In the genomic region with DNA sequence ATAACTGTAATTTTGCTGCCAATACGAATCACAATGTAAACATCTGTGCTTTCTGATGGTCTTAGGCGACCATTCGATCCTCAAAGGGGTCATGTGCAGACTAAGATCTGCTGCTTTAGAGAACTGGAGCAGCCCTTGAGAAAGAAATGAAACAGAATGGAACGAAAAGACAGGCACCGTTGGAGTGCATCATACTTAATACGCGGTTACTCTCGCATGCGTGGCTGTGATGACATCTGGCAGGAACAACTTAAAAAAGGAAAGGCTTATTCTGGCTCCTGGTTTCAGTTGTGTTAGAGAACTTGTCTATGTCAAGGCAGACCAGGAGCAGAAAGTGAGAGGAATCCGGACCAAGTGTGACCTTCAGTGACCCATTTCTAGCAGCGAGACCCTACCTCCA, we compare ENCODE assay signal across 20 mouse cellular contexts. TPM values are rescaled to one million over a fixed set of nuclear protein-coding genes. Genes with fewer than 3 reads are reported as not detected.
A peak's percentile ranks its signal among the peaks of the same experiment; 100 is the strongest.
DNase-seq lines count a peak whose midpoint lies in the region; ATAC-seq and TF ChIP-seq lines count a peak whose summit lies in the region.
"Had no signal": no experiment of that assay in that cellular context is flagged by ENCODE, and none has a peak within 500 bp of the region (broad histone marks: within the 10 kb centered on the region; RNA-seq: fewer than 3 reads in every experiment).

No protein-coding gene starts in this region.

- no peak for TF ChIP-seq POLR2A in thymus, adult 2 months (IDR thresholded peaks at IDR 0.05; ENCODE audit: control insufficient read depth, extremely low read depth, insufficient read depth, low read length, poor library complexity)

- H3K27ac ChIP-seq in forebrain, embryonic 14.5 days (ENCODE audit: low read depth, low read length), result no peak overlapping the region
- no peak overlapping the region for H3K27ac ChIP-seq in forebrain, embryonic 11.5 days (ENCODE audit: low read depth, low read length)
- H3K27ac ChIP-seq in thymus, adult 2 months (ENCODE audit: control insufficient read depth, insufficient read depth, low read length), result peak overlapping the region; percentile 43
- H3K27ac ChIP-seq: heart, embryonic 10.5 days; liver, embryonic 12.5 days had no signal

- WGBS in forebrain, embryonic 14.5 days, result 86% methylated on average over 11 of the region's 11 CpGs
- WGBS in forebrain, embryonic 11.5 days, result 87% methylated on average over 11 of the region's 11 CpGs
- WGBS in thymus, adult 2 months, result 36% methylated on average over 11 of the region's 11 CpGs

- H3K27me3 ChIP-seq in forebrain, embryonic 14.5 days (replicated peaks; ENCODE audit: control insufficient read depth, insufficient read depth, low read length), result no peaks in the 10 kb centered on the region
- no peaks in the 10 kb centered on the region for H3K27me3 ChIP-seq in forebrain, embryonic 11.5 days (ENCODE audit: control insufficient read depth, insufficient read depth, low read length)
- H3K27me3 ChIP-seq in thymus, adult 2 months (ENCODE audit: control insufficient read depth, insufficient read depth, low read length), result no peaks in the 10 kb centered on the region
- H3K27me3 ChIP-seq: megakaryocyte, embryonic 14.5 days had no signal

- peak; percentile 7 for DNase-seq in forebrain, embryonic 14.5 days (ENCODE audit: low spot score)
- no peak for DNase-seq in forebrain, embryonic 11.5 days (ENCODE audit: low spot score)
- no peak for DNase-seq in thymus, adult 2 months
- no peak for DNase-seq in thymus, adult 18-20 months
- peak; percentile 13 for DNase-seq in retina, postnatal 1 day
- no peak for DNase-seq in frontal cortex, postnatal 14 days (ENCODE audit: low spot score in 2 of 2)
- no peak for DNase-seq in left cerebral cortex, adult 9 months (ENCODE audit: low spot score in 2 of 2)
- DNase-seq: adrenal gland, postnatal 10 days; cerebellum, adult 2 months; embryo, embryonic 11 days; forebrain, postnatal 0 days; kidney, adult 18-20 months; kidney, postnatal 14 days; right cerebral cortex, postnatal 14 days had no signal

- H3K4me1 ChIP-seq in forebrain, embryonic 14.5 days (ENCODE audit: control insufficient read depth, insufficient read depth, low read length), result peaks cover 20% of the 10 kb centered on the region
- peaks cover 11% of the 10 kb centered on the region; the same call in 1 of the 2 replicates for H3K4me1 ChIP-seq in forebrain, embryonic 11.5 days (replicated peaks; ENCODE audit: control insufficient read depth, insufficient read depth, low read length)
- H3K4me1 ChIP-seq in thymus, adult 2 months (replicated peaks; ENCODE audit: control insufficient read depth, insufficient read depth, low read length), result peaks cover 61% of the 10 kb centered on the region

- no peak for TF ChIP-seq CTCF in thymus, adult 2 months (IDR thresholded peaks at IDR 0.05; ENCODE audit: borderline replicate concordance, control insufficient read depth, extremely low read depth, insufficient read depth, low read length, poor library complexity)

- no peak overlapping the region for H3K4me2 ChIP-seq in forebrain, embryonic 14.5 days (ENCODE audit: low read length)
- H3K4me2 ChIP-seq in forebrain, embryonic 11.5 days (ENCODE audit: low read depth, low read length, severe bottlenecking), result no peak overlapping the region

- no peaks in the 10 kb centered on the region for H3K9me3 ChIP-seq in forebrain, embryonic 14.5 days (replicated peaks; ENCODE audit: control insufficient read depth, low read length)
- no peaks in the 10 kb centered on the region for H3K9me3 ChIP-seq in forebrain, embryonic 11.5 days (ENCODE audit: control insufficient read depth, low read length)
- H3K9me3 ChIP-seq: G1E; heart, embryonic 10.5 days; liver, embryonic 12.5 days; megakaryocyte, embryonic 14.5 days had no signal

- H3K36me3 ChIP-seq in forebrain, embryonic 14.5 days (ENCODE audit: control insufficient read depth, insufficient read depth, low read length), result no peaks in the 10 kb centered on the region
- no peaks in the 10 kb centered on the region for H3K36me3 ChIP-seq in forebrain, embryonic 11.5 days (ENCODE audit: control insufficient read depth, insufficient read depth, low read length)
- H3K36me3 ChIP-seq in thymus, adult 2 months (ENCODE audit: control insufficient read depth, insufficient read depth, low read length), result no peaks in the 10 kb centered on the region
- H3K36me3 ChIP-seq: G1E; heart, embryonic 10.5 days; liver, embryonic 12.5 days had no signal

- no peak for ATAC-seq in forebrain, embryonic 14.5 days
- no peak for ATAC-seq in forebrain, embryonic 11.5 days (replicated peaks; ENCODE audit: low FRiP score)
- peak; percentile 23 for ATAC-seq in common myeloid progenitor, adult 5-6 weeks (replicated peaks; ENCODE audit: low read depth, poor library complexity, severe bottlenecking)
- ATAC-seq: liver, embryonic 12.5 days had no signal

- H3K9ac ChIP-seq in forebrain, embryonic 14.5 days (ENCODE audit: low read length), result no peak overlapping the region
- no peak overlapping the region for H3K9ac ChIP-seq in forebrain, embryonic 11.5 days (ENCODE audit: low read length)
- H3K9ac ChIP-seq: forebrain, postnatal 0 days; hindbrain, embryonic 14.5 days; liver, embryonic 12.5 days had no signal

- no peak overlapping the region for H3K4me3 ChIP-seq in forebrain, embryonic 14.5 days (ENCODE audit: low read depth, low read length)
- H3K4me3 ChIP-seq in forebrain, embryonic 11.5 days (ENCODE audit: low read depth, low read length), result no peak overlapping the region
- no peak overlapping the region for H3K4me3 ChIP-seq in thymus, adult 2 months (ENCODE audit: control insufficient read depth, insufficient read depth, low read length)
- H3K4me3 ChIP-seq: liver, embryonic 12.5 days had no signal

RNA-seq across cellular contexts. Expression of a gene that starts 15.6 kb away (rescaled TPM):
- 1.3 and 1.5 TPM in 2 replicates for polyA plus RNA-seq in forebrain, embryonic 14.5 days (2014; fragmentation: Nextera tagmentation; extraction: Ambion mirVana)
- 3.0 and 3.2 TPM in 2 replicates for polyA plus RNA-seq in forebrain, embryonic 11.5 days (2014; fragmentation: Nextera tagmentation; extraction: Ambion mirVana)
- polyA plus RNA-seq in thymus, adult 2 months (2012; rRNA removed), result 69.0 and 73.0 TPM in 2 replicates
- total RNA-seq in common myeloid progenitor, adult 5-6 weeks (2017), result 10.2 and 15.9 TPM in 2 replicates

RNA-seq across cellular contexts. Expression of a gene that starts 51.4 kb away (rescaled TPM):
- polyA plus RNA-seq in forebrain, embryonic 14.5 days (2014; fragmentation: Nextera tagmentation; extraction: Ambion mirVana), result 8.6 and 11.2 TPM in 2 replicates
- 5.7 and 6.1 TPM in 2 replicates for polyA plus RNA-seq in forebrain, embryonic 11.5 days (2014; fragmentation: Nextera tagmentation; extraction: Ambion mirVana)
- 35.2 and 39.9 TPM in 2 replicates for polyA plus RNA-seq in thymus, adult 2 months (2012; rRNA removed)
- 20.8 and 24.3 TPM in 2 replicates for total RNA-seq in common myeloid progenitor, adult 5-6 weeks (2017)

Comparison
In these comparisons a context has a peak if more than half of its experiments do, and no peak if none do; other contexts are left out.
1. DNase-seq: peak in forebrain, embryonic 14.5 days (single experiment) and retina, postnatal 1 day (single experiment); none in forebrain, embryonic 11.5 days (single experiment), thymus, adult 2 months (single experiment), thymus, adult 18-20 months (0 of 2), frontal cortex, postnatal 14 days (0 of 2) and left cerebral cortex, adult 9 months (0 of 2).
2. RNA of a gene that starts 15.6 kb away (polyA plus RNA-seq): 69.0 to 73.0 TPM in thymus, adult 2 months; 3.0 to 3.2 TPM in forebrain, embryonic 11.5 days and 1.3 to 1.5 TPM in forebrain, embryonic 14.5 days; every median in the first group is over 10 times any median in the second.